Mouse (Mus musculus) cerebellum, adult 2 months (tissue): ENCODE measurements at regions not wholly inside any gene's neighbourhood (a gene's known extent, or its start where the extent isn't known, plus 50 kb on each side); places are given as distances from the start of the nearest gene placed in this dataset.

ENCODE experiments used
- CTCF ChIP-seq: fragments of 200-500 bp; IDR thresholded peaks from 2 replicates; pipeline ENCODE4 v1.5.1; 2011; ENCODE audit warnings: low read depth, mild to moderate bottlenecking, control low read depth, low read length, moderate library complexity, borderline replicate concordance; ENCODE audit not compliant: insufficient read depth
- POLR2A ChIP-seq: fragments of 200-500 bp; IDR thresholded peaks from 2 replicates; pipeline ENCODE4 v1.6.1; 2011; ENCODE audit warnings: low read length, control low read depth, borderline replicate concordance; ENCODE audit not compliant: insufficient read depth

- TF ChIP-seq CTCF = no peak
- no peak for TF ChIP-seq POLR2A
Observed at GRCm38 (mm10) chr12:117459541-117459940, 56.7 kb upstream of the Rapgef5 start.
